Mouse (Mus musculus): Measurements from ENCODE around the gene Pcmt1. TPM values are rescaled to one million over a fixed set of nuclear protein-coding genes. Genes with fewer than 3 reads are reported as not detected.

Pcmt1 gene
- 84.2 TPM for polyA plus RNA-seq (2012; fragmentation: generic; extraction: Trizol)
- long read RNA-seq, experiment 1, transcript Pcmt1-208 (8 exons, 2,757 nt): minor isoform, 23 of 109 reads
- long read RNA-seq, experiment 1, transcript Pcmt1-210 (7 exons, 1,132 nt): major isoform, 35 of 109 reads
- long read RNA-seq, experiment 1, transcript Pcmt1-202 (8 exons, 2,491 nt): minor isoform, 30 of 109 reads
- long read RNA-seq, experiment 1, partial matches to known transcripts: 10 of 109 reads
- long read RNA-seq, experiment 1, other reads (novel, unspliced or antisense): 10 of 109 reads
- long read RNA-seq, experiment 2, transcript Pcmt1-202 (8 exons, 2,491 nt): minor isoform, 115 of 304 reads
- long read RNA-seq, experiment 2, transcript Pcmt1-208 (8 exons, 2,757 nt): major isoform, 118 of 304 reads
- long read RNA-seq, experiment 2, transcript Pcmt1-210 (7 exons, 1,132 nt): minor isoform, 23 of 304 reads
- long read RNA-seq, experiment 2, partial matches to known transcripts: 9 of 304 reads
- long read RNA-seq, experiment 2, other reads (novel, unspliced or antisense): 39 of 304 reads

- Histone ChIP-seq H3K79me2 (ENCODE audit: control insufficient read depth, insufficient read depth) (peaks cover 99% of the 10 kb centered on the region), H3K27me3 (ENCODE audit: control insufficient read depth, insufficient read depth, insufficient read length) (no peaks in the 10 kb centered on the region), H3K4me3 (ENCODE audit: insufficient read depth, poor library complexity, severe bottlenecking) (peak within 1 kb of the TSS; percentile 83), H3ac (ENCODE audit: control insufficient read depth, insufficient read length, low read depth) (peak within 1 kb of the TSS; percentile 95), H3K36me3 (ENCODE audit: control insufficient read depth, insufficient read depth) (peaks cover 38% of the 10 kb centered on the region), H3K79me3 (ENCODE audit: low read depth) (peaks cover 71% of the 10 kb centered on the region)
- no peak for TF ChIP-seq MYOG (IDR thresholded peaks at IDR 0.05; ENCODE audit: control insufficient read depth, extremely low read depth, insufficient read length)
- TF ChIP-seq USF1 (IDR thresholded peaks at IDR 0.05; ENCODE audit: low read depth): no peak
- TF ChIP-seq CTCF (IDR thresholded peaks at IDR 0.05; ENCODE audit: control insufficient read depth, insufficient read depth, insufficient read length): no peak
- no peak for TF ChIP-seq CEBPB (IDR thresholded peaks at IDR 0.05; ENCODE audit: low read depth)
- TF ChIP-seq MAX (IDR thresholded peaks at IDR 0.05): peak; percentile 53
Observed at GRCm38 (mm10) chr10:7680731-7681301, at the start of gene Pcmt1, which contains the start of gene Lats1. Gene Pcmt1, minus strand, starts transcription at chr10:7681136. Gene Lats1, plus strand, starts transcription at chr10:7681214.

- H3ac ChIP-seq (ENCODE audit: control insufficient read depth, insufficient read length, low read depth): peak overlapping the region; percentile 2
- no peaks in the 10 kb centered on the region for H3K27me3 ChIP-seq (ENCODE audit: control insufficient read depth, insufficient read depth, insufficient read length)
- H3K79me3 ChIP-seq (ENCODE audit: low read depth): peaks cover 53% of the 10 kb centered on the region
- no peaks in the 10 kb centered on the region for H3K36me3 ChIP-seq (ENCODE audit: control insufficient read depth, insufficient read depth)
- peak overlapping the region; percentile 67 for H3K4me3 ChIP-seq (ENCODE audit: insufficient read depth, poor library complexity, severe bottlenecking)
- no peak for TF ChIP-seq CTCF (IDR thresholded peaks at IDR 0.05; ENCODE audit: control insufficient read depth, insufficient read depth, insufficient read length)
- TF ChIP-seq FOSL1 (IDR thresholded peaks at IDR 0.05; ENCODE audit: insufficient read depth, low read length, poor library complexity, severe bottlenecking): no peak
- TF ChIP-seq CEBPB (IDR thresholded peaks at IDR 0.05; ENCODE audit: low read depth): no peak
- TF ChIP-seq MYOG (IDR thresholded peaks at IDR 0.05; ENCODE audit: control insufficient read depth, extremely low read depth, insufficient read length): no peak
- no peak for TF ChIP-seq MAX (IDR thresholded peaks at IDR 0.05)
- no peak for TF ChIP-seq MYOD1 (IDR thresholded peaks at IDR 0.05; ENCODE audit: control insufficient read depth, insufficient read length, low read depth)
- no peak for TF ChIP-seq USF1 (IDR thresholded peaks at IDR 0.05; ENCODE audit: low read depth)
- peaks cover 62% of the 10 kb centered on the region for H3K79me2 ChIP-seq (ENCODE audit: control insufficient read depth, insufficient read depth)
Observed at GRCm38 (mm10) chr10:7727011-7727410, 46.1 kb upstream of the Pcmt1 start.

- Histone ChIP-seq H3K27me3 (ENCODE audit: control insufficient read depth, insufficient read depth, insufficient read length) (no peaks in the 10 kb centered on the region), H3K4me3 (ENCODE audit: insufficient read depth, poor library complexity, severe bottlenecking) (peak overlapping the region; percentile 67), H3ac (ENCODE audit: control insufficient read depth, insufficient read length, low read depth) (peak overlapping the region; percentile 91), H3K36me3 (ENCODE audit: control insufficient read depth, insufficient read depth) (no peaks in the 10 kb centered on the region), H3K79me3 (ENCODE audit: low read depth) (peaks cover 48% of the 10 kb centered on the region), H3K79me2 (ENCODE audit: control insufficient read depth, insufficient read depth) (peaks cover 57% of the 10 kb centered on the region)
- no peak for TF ChIP-seq MAX (IDR thresholded peaks at IDR 0.05)
- TF ChIP-seq USF1 (IDR thresholded peaks at IDR 0.05; ENCODE audit: low read depth): no peak
- no peak for TF ChIP-seq CTCF (IDR thresholded peaks at IDR 0.05; ENCODE audit: control insufficient read depth, insufficient read depth, insufficient read length)
- no peak for TF ChIP-seq MYOG (IDR thresholded peaks at IDR 0.05; ENCODE audit: control insufficient read depth, extremely low read depth, insufficient read length)
- TF ChIP-seq MYOD1 (IDR thresholded peaks at IDR 0.05; ENCODE audit: control insufficient read depth, insufficient read length, low read depth): no peak
- TF ChIP-seq FOSL1 (IDR thresholded peaks at IDR 0.05; ENCODE audit: insufficient read depth, low read length, poor library complexity, severe bottlenecking): no peak
- TF ChIP-seq CEBPB (IDR thresholded peaks at IDR 0.05; ENCODE audit: low read depth): no peak
Observed at GRCm38 (mm10) chr10:7726501-7726812, 45.5 kb upstream of the Pcmt1 start.

GRCm38 (mm10) chr10:7725751-7726500 is 45.0 kb upstream of the Pcmt1 start, which contains the start of gene Katna1:
Gene Katna1, plus strand, starts transcription at chr10:7726000.
- H3K27me3 ChIP-seq (ENCODE audit: control insufficient read depth, insufficient read depth, insufficient read length): no peaks in the 10 kb centered on the region
- no peak for TF ChIP-seq CEBPB (IDR thresholded peaks at IDR 0.05; ENCODE audit: low read depth)
- TF ChIP-seq MAX (IDR thresholded peaks at IDR 0.05): no peak
- TF ChIP-seq MYOG (IDR thresholded peaks at IDR 0.05; ENCODE audit: control insufficient read depth, extremely low read depth, insufficient read length): no peak
- no peak for TF ChIP-seq MYOD1 (IDR thresholded peaks at IDR 0.05; ENCODE audit: control insufficient read depth, insufficient read length, low read depth)
- TF ChIP-seq CTCF (IDR thresholded peaks at IDR 0.05; ENCODE audit: control insufficient read depth, insufficient read depth, insufficient read length): no peak
- TF ChIP-seq FOSL1 (IDR thresholded peaks at IDR 0.05; ENCODE audit: insufficient read depth, low read length, poor library complexity, severe bottlenecking): no peak
- TF ChIP-seq USF1 (IDR thresholded peaks at IDR 0.05; ENCODE audit: low read depth): no peak
- H3ac ChIP-seq (ENCODE audit: control insufficient read depth, insufficient read length, low read depth): peak within 1 kb of the TSS; percentile 91

GRCm38 (mm10) chr10:7715056-7715455 is 34.1 kb upstream of the Pcmt1 start:
- Histone ChIP-seq H3K27me3 (ENCODE audit: control insufficient read depth, insufficient read depth, insufficient read length) (no peaks in the 10 kb centered on the region), H3K4me3 (ENCODE audit: insufficient read depth, poor library complexity, severe bottlenecking) (no peak overlapping the region), H3K79me3 (ENCODE audit: low read depth) (no peaks in the 10 kb centered on the region), H3ac (ENCODE audit: control insufficient read depth, insufficient read length, low read depth) (no peak overlapping the region), H3K79me2 (ENCODE audit: control insufficient read depth, insufficient read depth) (no peaks in the 10 kb centered on the region), H3K36me3 (ENCODE audit: control insufficient read depth, insufficient read depth) (peaks cover 58% of the 10 kb centered on the region)
- no peak for TF ChIP-seq FOSL1 (IDR thresholded peaks at IDR 0.05; ENCODE audit: insufficient read depth, low read length, poor library complexity, severe bottlenecking)
- TF ChIP-seq CTCF (IDR thresholded peaks at IDR 0.05; ENCODE audit: control insufficient read depth, insufficient read depth, insufficient read length): no peak

More at GRCm38 (mm10) chr10:7725751-7726500, 45.0 kb upstream of the Pcmt1 start, which contains the start of gene Katna1:
- Histone ChIP-seq H3K79me3 (ENCODE audit: low read depth) (peaks cover 44% of the 10 kb centered on the region), H3K4me3 (ENCODE audit: insufficient read depth, poor library complexity, severe bottlenecking) (peak within 1 kb of the TSS; percentile 67), H3K36me3 (ENCODE audit: control insufficient read depth, insufficient read depth) (no peaks in the 10 kb centered on the region), H3K79me2 (ENCODE audit: control insufficient read depth, insufficient read depth) (peaks cover 52% of the 10 kb centered on the region)

Data from C2C12 (cell line).